Mouse (Mus musculus): ENCODE data around the gene 4930404N11Rik. TPM values are rescaled to one million over a fixed set of nuclear protein-coding genes. Genes with fewer than 3 reads are reported as not detected.

The 4930404N11Rik gene
- polyA plus RNA-seq, 1 experiment from 2014 or later, result 0.45 TPM

DNA sequence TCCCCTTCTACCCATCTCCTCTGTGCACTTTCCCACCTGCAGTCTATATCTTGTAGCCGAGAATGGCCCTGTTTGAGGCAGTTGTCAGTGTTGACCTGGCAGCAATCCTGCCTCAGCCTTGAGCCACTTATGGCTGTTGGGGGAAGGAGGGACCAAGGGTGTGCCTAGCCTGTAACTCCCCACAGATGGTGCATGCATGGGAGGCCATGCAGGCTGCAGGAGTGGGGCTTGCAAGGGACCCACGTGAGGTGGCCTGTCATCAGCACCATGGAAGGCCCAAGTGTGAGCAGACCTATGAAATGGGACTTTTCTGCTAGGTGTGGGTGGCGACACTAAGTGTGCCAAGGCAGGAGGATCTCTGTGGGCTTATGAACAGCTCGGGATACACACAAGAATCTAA is 543 bp downstream of the 4930404N11Rik start:
- Histone ChIP-seq H3K4me2 (ENCODE audit: low read length) (peak overlapping the region; percentile 52; the same call in 1 of the 2 replicates), H3K9me3 (replicated peaks; ENCODE audit: low read length) (no peaks in the 10 kb centered on the region), H3K9ac (ENCODE audit: low read depth, low read length) (peak overlapping the region; percentile 39; the same call in 1 of the 2 replicates), H3K36me3 (ENCODE audit: insufficient read depth, low read length) (peaks cover 34% of the 10 kb centered on the region), H3K4me3 (replicated peaks; ENCODE audit: low read depth, low read length) (no peak overlapping the region), H3K4me1 (replicated peaks; ENCODE audit: insufficient read depth, low read length) (peaks cover 18% of the 10 kb centered on the region), H3K27ac (no peak overlapping the region), H3K27me3 (ENCODE audit: insufficient read depth, low read length) (no peaks in the 10 kb centered on the region)
- ATAC-seq (replicated peaks; ENCODE audit: low FRiP score, low read depth) (no peak), DNase-seq (ENCODE audit: low spot score) (no peak)
- no peak for TF ChIP-seq CTCF (IDR thresholded peaks at IDR 0.05; ENCODE audit: low read depth)
- WGBS, result 42% methylated on average over 4 of the region's 4 CpGs

DNA sequence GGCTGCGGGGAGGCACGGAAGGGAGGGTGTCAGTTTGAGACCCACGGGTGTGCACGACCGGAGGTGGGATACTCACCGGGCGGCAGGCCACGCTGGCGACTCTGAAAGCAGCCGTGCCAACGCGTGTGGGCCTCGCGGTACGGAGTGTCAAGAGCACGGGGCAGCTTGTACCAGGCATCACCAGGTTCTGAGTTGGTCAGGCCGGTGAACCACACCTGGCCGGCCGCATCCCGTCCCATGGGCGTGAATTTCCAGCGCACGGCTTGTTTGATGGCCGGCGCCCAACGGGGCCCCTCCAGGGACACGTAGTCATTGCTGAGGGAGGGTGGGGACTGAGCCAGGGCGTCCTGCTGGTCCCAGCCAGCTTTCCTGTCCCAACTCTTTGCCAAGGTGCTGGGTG is 950 bp downstream of the 4930404N11Rik start:
- no peaks in the 10 kb centered on the region for H3K27me3 ChIP-seq (ENCODE audit: insufficient read depth, low read length)
- H3K4me2 ChIP-seq (ENCODE audit: low read length), result peak overlapping the region; percentile 52
- peaks cover 18% of the 10 kb centered on the region for H3K4me1 ChIP-seq (replicated peaks; ENCODE audit: insufficient read depth, low read length)
- H3K4me3 ChIP-seq (replicated peaks; ENCODE audit: low read depth, low read length), result peak overlapping the region; percentile 12
- no peak overlapping the region for H3K27ac ChIP-seq
- DNase-seq (ENCODE audit: low spot score) (no peak), ATAC-seq (replicated peaks; ENCODE audit: low FRiP score, low read depth) (no peak)
- no peak for TF ChIP-seq CTCF (IDR thresholded peaks at IDR 0.05; ENCODE audit: low read depth)
- peaks cover 30% of the 10 kb centered on the region for H3K36me3 ChIP-seq (ENCODE audit: insufficient read depth, low read length)
- H3K9me3 ChIP-seq (replicated peaks; ENCODE audit: low read length), result no peaks in the 10 kb centered on the region
- H3K9ac ChIP-seq (ENCODE audit: low read depth, low read length), result peak overlapping the region; percentile 39; the same call in 1 of the 2 replicates
- 9% methylated on average over 28 of the region's 28 CpGs for WGBS

DNA sequence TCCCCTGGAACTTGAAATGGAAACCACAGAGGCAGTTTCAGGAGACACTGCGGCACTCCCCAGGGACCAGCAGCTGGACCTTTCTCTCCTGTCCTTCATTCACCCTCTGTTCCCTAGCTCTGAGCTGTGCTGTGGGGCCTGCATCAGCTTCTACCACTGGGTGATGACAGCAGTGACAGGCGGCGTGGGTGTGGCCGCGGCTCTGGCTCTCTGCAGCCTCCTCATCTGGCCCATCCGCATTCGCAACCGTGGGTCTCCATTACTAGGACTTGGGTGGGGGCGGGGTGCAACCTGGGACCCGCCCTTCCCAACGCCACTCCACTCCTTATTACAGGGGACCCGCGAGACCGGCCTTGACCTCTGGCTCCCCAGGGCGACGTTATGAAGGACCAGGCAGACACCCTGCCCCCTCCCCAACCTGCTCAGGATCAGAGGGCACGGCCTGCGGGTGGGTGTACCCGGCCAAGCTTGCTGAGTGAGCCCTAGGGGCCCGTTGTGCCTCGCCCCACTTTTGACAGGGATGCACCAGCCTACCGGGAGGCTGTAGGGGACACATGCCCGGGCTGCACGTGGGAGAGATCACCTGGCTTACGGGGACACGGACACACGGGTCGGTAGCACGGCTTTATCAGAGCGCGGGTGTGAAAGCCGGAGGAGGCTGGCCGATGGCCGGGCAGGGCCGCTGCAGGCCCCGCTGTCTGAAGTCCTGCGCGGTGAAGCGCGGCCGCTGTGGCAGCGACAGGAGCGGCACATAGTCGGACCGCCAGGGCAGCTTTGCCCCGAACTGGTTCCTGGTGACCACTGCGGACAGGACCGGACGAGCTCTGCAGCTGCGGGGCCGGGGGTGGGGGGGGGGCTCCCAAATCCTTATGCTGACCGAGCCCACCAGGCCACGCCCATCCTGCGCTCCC is 1.9 kb downstream of the 4930404N11Rik start:
- Histone ChIP-seq H3K27ac (no peak overlapping the region), H3K9me3 (replicated peaks; ENCODE audit: low read length) (no peaks in the 10 kb centered on the region), H3K4me3 (replicated peaks; ENCODE audit: low read depth, low read length) (peak overlapping the region; percentile 12), H3K36me3 (ENCODE audit: insufficient read depth, low read length) (peaks cover 20% of the 10 kb centered on the region), H3K9ac (ENCODE audit: low read depth, low read length) (peak overlapping the region; percentile 29; the same call in 1 of the 2 replicates), H3K27me3 (ENCODE audit: insufficient read depth, low read length) (no peaks in the 10 kb centered on the region), H3K4me1 (replicated peaks; ENCODE audit: insufficient read depth, low read length) (peaks cover 23% of the 10 kb centered on the region), H3K4me2 (ENCODE audit: low read length) (peak overlapping the region; percentile 52)
- 10% methylated on average over 54 of the region's 54 CpGs for WGBS
- ATAC-seq (replicated peaks; ENCODE audit: low FRiP score, low read depth) (peak; percentile 10; the same call in 1 of the 2 replicates), DNase-seq (ENCODE audit: low spot score) (no peak)
- no peak for TF ChIP-seq CTCF (IDR thresholded peaks at IDR 0.05; ENCODE audit: low read depth)

DNA sequence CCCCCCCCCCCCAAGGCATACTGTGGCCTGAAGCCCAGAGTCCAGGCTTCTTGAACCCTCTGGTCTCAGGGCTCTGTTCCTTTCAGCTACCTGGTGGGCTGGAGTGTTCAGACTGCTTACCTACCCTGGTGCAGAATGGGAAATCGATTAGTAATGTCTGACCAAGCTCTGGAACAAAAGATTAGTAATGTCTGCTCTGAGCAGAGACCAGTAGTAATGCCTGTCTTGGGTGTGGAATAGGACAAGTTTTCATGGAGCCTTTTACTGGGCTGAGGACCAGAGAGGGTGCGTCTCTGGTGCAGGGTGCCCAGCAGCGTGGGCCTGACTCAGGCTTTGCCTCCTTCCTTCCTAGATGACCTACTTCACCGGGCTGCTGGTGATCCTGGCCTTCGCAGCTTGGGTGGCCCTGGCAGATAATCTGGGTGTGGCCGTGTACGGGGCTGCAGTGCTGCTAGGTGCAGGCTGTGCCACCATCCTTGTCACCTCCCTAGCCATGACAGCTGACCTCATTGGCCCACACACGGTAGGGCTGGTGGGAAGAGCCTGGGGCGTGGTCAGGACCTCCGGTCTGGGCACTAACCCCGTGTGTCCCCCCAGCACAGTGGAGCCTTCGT is 3.2 kb downstream of the 4930404N11Rik start:
- Histone ChIP-seq H3K9ac (ENCODE audit: low read depth, low read length) (no peak overlapping the region), H3K4me1 (replicated peaks; ENCODE audit: insufficient read depth, low read length) (peaks cover 30% of the 10 kb centered on the region), H3K9me3 (replicated peaks; ENCODE audit: low read length) (no peaks in the 10 kb centered on the region), H3K27ac (no peak overlapping the region), H3K4me3 (replicated peaks; ENCODE audit: low read depth, low read length) (no peak overlapping the region), H3K4me2 (ENCODE audit: low read length) (no peak overlapping the region), H3K36me3 (ENCODE audit: insufficient read depth, low read length) (peaks cover 9% of the 10 kb centered on the region), H3K27me3 (ENCODE audit: insufficient read depth, low read length) (no peaks in the 10 kb centered on the region)
- no peak for ATAC-seq (replicated peaks; ENCODE audit: low FRiP score, low read depth)
- DNase-seq (ENCODE audit: low spot score), result no peak
- 72% methylated on average over 12 of the region's 12 CpGs for WGBS
- no peak for TF ChIP-seq CTCF (IDR thresholded peaks at IDR 0.05; ENCODE audit: low read depth)

DNA sequence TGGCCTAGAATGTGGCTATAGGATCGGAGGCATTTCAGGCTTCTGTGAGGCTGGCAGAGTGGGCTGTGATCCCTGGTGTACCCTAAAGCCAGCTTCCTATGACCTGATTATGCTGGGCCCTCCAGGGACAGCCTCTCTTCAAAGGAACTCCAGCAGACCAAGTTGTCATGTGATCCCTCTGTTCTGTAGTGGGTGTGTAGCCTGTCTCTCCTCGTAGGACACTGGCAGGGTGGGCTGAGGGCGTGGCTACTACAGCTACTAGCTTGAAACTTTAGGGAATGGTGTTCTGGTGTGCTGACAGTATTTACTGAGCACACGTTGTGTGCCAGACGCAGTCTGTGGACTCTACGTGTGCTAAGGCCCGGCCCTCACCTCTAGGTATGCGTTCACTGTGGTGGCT is 4.9 kb downstream of the 4930404N11Rik start:
- Histone ChIP-seq H3K4me1 (replicated peaks; ENCODE audit: insufficient read depth, low read length) (peaks cover 34% of the 10 kb centered on the region), H3K9me3 (replicated peaks; ENCODE audit: low read length) (no peaks in the 10 kb centered on the region), H3K27me3 (ENCODE audit: insufficient read depth, low read length) (no peaks in the 10 kb centered on the region), H3K36me3 (ENCODE audit: insufficient read depth, low read length) (no peaks in the 10 kb centered on the region), H3K4me2 (ENCODE audit: low read length) (no peak overlapping the region), H3K4me3 (replicated peaks; ENCODE audit: low read depth, low read length) (no peak overlapping the region), H3K9ac (ENCODE audit: low read depth, low read length) (no peak overlapping the region), H3K27ac (no peak overlapping the region)
- no peak for DNase-seq (ENCODE audit: low spot score)
- no peak for TF ChIP-seq CTCF (IDR thresholded peaks at IDR 0.05; ENCODE audit: low read depth)
- no peak for ATAC-seq (replicated peaks; ENCODE audit: low FRiP score, low read depth)
- WGBS, result 63% methylated on average over 8 of the region's 8 CpGs

DNA sequence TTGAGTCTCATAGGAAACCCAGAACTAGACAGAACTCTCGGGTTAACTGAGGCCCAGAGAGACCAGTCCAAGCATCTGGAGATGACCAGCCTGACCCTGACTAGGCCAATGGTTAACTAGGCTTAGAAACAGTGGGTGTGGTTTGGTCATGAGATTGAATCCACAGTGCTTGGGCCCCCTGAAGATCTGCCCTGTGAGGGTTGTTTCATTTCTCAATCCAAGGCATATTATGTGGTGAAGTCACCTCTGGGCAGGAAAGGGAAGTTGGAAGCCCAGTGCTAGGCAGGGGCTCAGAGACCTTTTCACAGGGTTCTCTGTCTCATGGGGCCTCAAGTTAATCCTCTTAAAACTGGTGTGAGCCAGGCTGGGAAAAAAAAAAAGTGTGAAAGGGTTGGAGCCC is 6.8 kb downstream of the 4930404N11Rik start:
- H3K4me2 ChIP-seq (ENCODE audit: low read length), result peak overlapping the region; percentile 99; the same call in 1 of the 2 replicates
- H3K4me1 ChIP-seq (replicated peaks; ENCODE audit: insufficient read depth, low read length), result peaks cover 21% of the 10 kb centered on the region; the same call in 1 of the 2 replicates
- TF ChIP-seq CTCF (IDR thresholded peaks at IDR 0.05; ENCODE audit: low read depth), result no peak
- no peak for ATAC-seq (replicated peaks; ENCODE audit: low FRiP score, low read depth)
- H3K9me3 ChIP-seq (replicated peaks; ENCODE audit: low read length), result no peaks in the 10 kb centered on the region
- H3K36me3 ChIP-seq (ENCODE audit: insufficient read depth, low read length), result no peaks in the 10 kb centered on the region
- H3K4me3 ChIP-seq (replicated peaks; ENCODE audit: low read depth, low read length), result no peak overlapping the region; the same call in 1 of the 2 replicates
- H3K27me3 ChIP-seq (ENCODE audit: insufficient read depth, low read length), result no peaks in the 10 kb centered on the region
- WGBS, result 53% methylated on average over 1 of the region's 1 CpGs
- H3K27ac ChIP-seq, result peak overlapping the region; percentile 8
- 0 out of 2 replicates have a peak overlapping the region, but pooled peaks have one; percentile 78 for H3K9ac ChIP-seq (ENCODE audit: low read depth, low read length)
- no peak for DNase-seq (ENCODE audit: low spot score)
